Mouse (Mus musculus) left cerebral cortex, adult 9 months (tissue): ENCODE results near the gene Nkain2.

ENCODE experiments used
- DNase-seq, 2 experiments: peaks; one replicate each; pipeline ENCODE4 v3.0.0; 2022; ENCODE audit warnings: low spot score in 2 of 2

Nkain2 gene

DNA sequence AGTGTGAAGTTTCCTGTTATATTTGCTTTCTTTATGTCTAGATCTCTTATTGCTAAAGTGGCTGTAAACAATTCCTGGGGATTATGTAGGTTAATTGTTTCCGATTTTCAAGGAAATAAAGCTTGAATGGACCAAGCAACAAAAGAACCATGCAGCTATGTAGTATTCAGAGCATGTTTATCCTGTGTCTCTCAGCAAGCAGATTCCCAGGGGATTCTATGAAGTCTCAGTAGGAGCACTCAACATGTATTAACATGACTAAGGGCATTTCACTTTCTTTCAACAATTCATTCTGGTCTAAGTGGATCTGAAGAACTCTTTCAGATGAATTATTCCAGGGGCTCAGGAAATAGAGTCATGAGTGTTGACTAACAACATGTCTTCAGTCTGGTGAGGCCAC is 1244.2 kb downstream of the Nkain2 start:
- no peak for DNase-seq
